Mouse (Mus musculus) kidney, adult 10 weeks (tissue): ENCODE results near the gene Glb1l3. TPM values are rescaled to one million over a fixed set of nuclear protein-coding genes. Genes with fewer than 3 reads are reported as not detected.

Experiments used
- polyA plus RNA-seq: library from polyadenylated mRNA; stranded (reverse); fragments of 350-450 nt; fragmentation: Illumina TruSeq; extraction: RNeasy Lipid Tissue Mini Kit (QIAGEN cat#74804); gene quantifications from one replicate; pipeline ENCODE4 v1.2.3, GENCODE M21; 2014; ENCODE audit warnings: low read depth, low replicate concordance

Glb1l3 gene
- polyA plus RNA-seq = not detected

DNA sequence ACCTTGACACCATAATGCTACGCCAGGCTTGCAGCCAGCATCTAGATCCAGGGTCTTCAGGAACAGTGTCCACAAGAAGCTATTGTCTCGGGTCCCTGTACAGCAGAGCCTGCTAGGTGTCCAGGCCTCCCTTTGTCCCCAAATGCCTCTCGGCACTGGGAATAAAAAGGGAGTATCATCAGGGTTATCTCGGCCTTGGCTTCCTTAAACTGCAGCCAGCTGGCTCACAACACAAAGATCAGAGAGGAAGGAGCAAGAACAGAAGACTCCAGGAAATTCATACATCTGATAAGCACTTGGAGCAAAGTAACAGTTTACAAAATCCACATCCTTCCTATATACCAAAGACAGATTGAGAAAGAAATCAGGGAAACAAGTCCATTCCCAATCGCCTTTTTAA, at the start of gene Glb1l3:
Glb1l3 (minus strand) TSS at position 140 of the 400 bp plus-strand sequence.

GRCm38 (mm10) chr9:26805935-26806666, 54.6 kb downstream of the Glb1l3 start, which contains the start of gene Glb1l2:
Glb1l2 (minus strand) TSS chr9:26806468.

Other genes starting within 250 kb of the Glb1l3 start
- gene B3gat1, start 127.2 kb downstream of the Glb1l3 start, polyA plus RNA-seq = not detected
- gene Glb1l2, start 54.4 kb downstream of the Glb1l3 start, polyA plus RNA-seq = 153 TPM
- gene Gm1110, start 62.2 kb upstream of the Glb1l3 start, polyA plus RNA-seq = not detected
- 37.6 TPM for gene Acad8, start 138.7 kb upstream of the Glb1l3 start, polyA plus RNA-seq
- 41.5 TPM for gene Thyn1, start 138.8 kb upstream of the Glb1l3 start, polyA plus RNA-seq
- 28.0 TPM for gene Vps26b, start 169.2 kb upstream of the Glb1l3 start, polyA plus RNA-seq
- 15.6 TPM for gene Ncapd3, start 169.3 kb upstream of the Glb1l3 start, polyA plus RNA-seq